18 mouse cellular contexts compared by ENCODE assay signal in the genomic region with DNA sequence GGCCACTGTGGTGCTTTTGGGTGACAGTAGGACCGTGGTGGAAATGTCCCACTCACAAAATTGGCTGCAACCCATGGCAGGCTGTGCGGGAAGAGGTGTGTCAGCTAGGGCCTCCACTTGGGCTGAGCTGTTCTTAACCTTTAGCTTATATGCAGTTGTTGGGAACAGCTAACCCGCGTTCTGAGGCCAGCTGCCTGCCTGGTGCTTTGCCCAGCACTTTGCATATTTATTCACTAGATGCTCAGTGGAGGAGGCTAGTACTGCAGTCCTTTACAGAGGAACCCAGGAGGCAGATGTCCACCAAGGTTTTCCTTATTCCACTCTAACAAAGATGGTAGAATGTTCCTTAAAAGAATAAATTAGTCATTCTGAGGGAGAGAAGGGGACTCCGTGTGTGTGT.
DNase-seq lines count a peak whose midpoint lies in the region; ATAC-seq and TF ChIP-seq lines count a peak whose summit lies in the region.
"Had no signal": no experiment of that assay in that cellular context is flagged by ENCODE, and none has a peak within 500 bp of the region (broad histone marks: within the 10 kb centered on the region; RNA-seq: fewer than 3 reads in every experiment).

No protein-coding gene starts in this region.

- peak; percentile 58; the same call in 1 of the 2 replicates for ATAC-seq in hindbrain, postnatal 0 days
- no peak for ATAC-seq in hindbrain, embryonic 13.5 days (ENCODE audit: low FRiP score)
- ATAC-seq in midbrain, postnatal 0 days (ENCODE audit: low FRiP score) = no peak
- ATAC-seq: intestine, embryonic 16.5 days had no signal

- peak; percentile 22 for TF ChIP-seq CTCF in hindbrain, postnatal 0 days (IDR thresholded peaks at IDR 0.05; ENCODE audit: low read depth)
- TF ChIP-seq CTCF in brain, embryonic 14.5 days (IDR thresholded peaks at IDR 0.05; ENCODE audit: borderline replicate concordance, extremely low read depth, insufficient read depth, insufficient read length) = 0 out of 2 replicates have a peak, but pooled peaks have one; percentile 10
- peak; percentile 16; the same call in 1 of the 2 replicates for TF ChIP-seq CTCF in midbrain, postnatal 0 days (IDR thresholded peaks at IDR 0.05)

- no peak overlapping the region for H3K4me2 ChIP-seq in hindbrain, postnatal 0 days (ENCODE audit: low read depth, low read length)
- H3K4me2 ChIP-seq in hindbrain, embryonic 13.5 days = no peak overlapping the region
- no peak overlapping the region for H3K4me2 ChIP-seq in midbrain, postnatal 0 days (ENCODE audit: low read depth, low read length, poor library complexity, severe bottlenecking)
- H3K4me2 ChIP-seq: embryonic facial prominence, embryonic 12.5 days; heart, embryonic 12.5 days; lung, embryonic 15.5 days had no signal

- no peaks in the 10 kb centered on the region for H3K9me3 ChIP-seq in hindbrain, postnatal 0 days (ENCODE audit: low read length)
- H3K9me3 ChIP-seq in hindbrain, embryonic 13.5 days = no peaks in the 10 kb centered on the region
- H3K9me3 ChIP-seq in midbrain, postnatal 0 days (ENCODE audit: low read length) = no peaks in the 10 kb centered on the region
- H3K9me3 ChIP-seq: embryonic facial prominence, embryonic 12.5 days; heart, embryonic 12.5 days; lung, embryonic 15.5 days had no signal

- H3K27me3 ChIP-seq in hindbrain, postnatal 0 days (ENCODE audit: insufficient read depth, low read length) = no peaks in the 10 kb centered on the region
- no peaks in the 10 kb centered on the region for H3K27me3 ChIP-seq in hindbrain, embryonic 13.5 days
- H3K27me3 ChIP-seq in midbrain, postnatal 0 days (ENCODE audit: insufficient read depth, low read length) = no peaks in the 10 kb centered on the region
- H3K27me3 ChIP-seq: CH12.LX; embryonic facial prominence, embryonic 12.5 days; heart, embryonic 12.5 days; lung, embryonic 15.5 days had no signal

- H3K4me1 ChIP-seq in hindbrain, postnatal 0 days (ENCODE audit: insufficient read depth, low read length) = no peaks in the 10 kb centered on the region
- H3K4me1 ChIP-seq in hindbrain, embryonic 13.5 days (replicated peaks) = no peaks in the 10 kb centered on the region
- H3K4me1 ChIP-seq in midbrain, postnatal 0 days (ENCODE audit: insufficient read depth, low read length) = no peaks in the 10 kb centered on the region
- H3K4me1 ChIP-seq: heart, embryonic 12.5 days had no signal

- H3K36me3 ChIP-seq in hindbrain, postnatal 0 days (ENCODE audit: insufficient read depth, low read length) = no peaks in the 10 kb centered on the region
- no peaks in the 10 kb centered on the region for H3K36me3 ChIP-seq in hindbrain, embryonic 13.5 days
- H3K36me3 ChIP-seq in midbrain, postnatal 0 days (ENCODE audit: insufficient read depth, low read length) = no peaks in the 10 kb centered on the region
- H3K36me3 ChIP-seq: embryonic facial prominence, embryonic 12.5 days; heart, embryonic 12.5 days; lung, embryonic 15.5 days had no signal

- WGBS in hindbrain, postnatal 0 days = 55% methylated on average over 5 of the region's 5 CpGs
- WGBS in hindbrain, embryonic 13.5 days = 65% methylated on average over 5 of the region's 5 CpGs
- 72% methylated on average over 5 of the region's 5 CpGs for WGBS in midbrain, postnatal 0 days

- DNase-seq in hindbrain, postnatal 0 days (ENCODE audit: low spot score) = peak; percentile 44
- DNase-seq in right cerebral cortex, postnatal 10 days (ENCODE audit: low spot score in 2 of 2) = peak; percentile 41 to 43
- DNase-seq in right cerebral cortex, postnatal 36 days (ENCODE audit: low spot score in 2 of 2) = no peak
- DNase-seq in brain, embryonic 14.5 days (ENCODE audit: low read depth) = peak; percentile 58
- DNase-seq in midbrain, postnatal 0 days (ENCODE audit: low spot score) = peak; percentile 7
- no peak for DNase-seq in kidney, postnatal 14 days
- DNase-seq in adrenal gland, adult 18-20 months (ENCODE audit: low spot score in 2 of 2) = no peak
- DNase-seq: adrenal gland, adult 2 months; cerebellum, adult 9-11 months; gastrocnemius, postnatal 36 days; heart, postnatal 4 days; kidney, postnatal 36 days had no signal

- H3K9ac ChIP-seq in hindbrain, postnatal 0 days (replicated peaks; ENCODE audit: low read length) = no peak overlapping the region
- H3K9ac ChIP-seq in hindbrain, embryonic 13.5 days = no peak overlapping the region
- no peak overlapping the region for H3K9ac ChIP-seq in midbrain, postnatal 0 days (replicated peaks; ENCODE audit: low read length, poor library complexity, severe bottlenecking)
- H3K9ac ChIP-seq: embryonic facial prominence, embryonic 12.5 days; heart, embryonic 12.5 days; lung, embryonic 15.5 days had no signal

- H3K4me3 ChIP-seq in hindbrain, postnatal 0 days (ENCODE audit: low read length) = no peak overlapping the region
- no peak overlapping the region for H3K4me3 ChIP-seq in hindbrain, embryonic 13.5 days
- no peak overlapping the region for H3K4me3 ChIP-seq in midbrain, postnatal 0 days (ENCODE audit: low read depth, low read length)
- H3K4me3 ChIP-seq: embryonic facial prominence, embryonic 12.5 days; heart, embryonic 12.5 days; lung, embryonic 15.5 days had no signal

- no peak overlapping the region for H3K27ac ChIP-seq in hindbrain, postnatal 0 days
- H3K27ac ChIP-seq in hindbrain, embryonic 13.5 days = no peak overlapping the region
- no peak overlapping the region for H3K27ac ChIP-seq in midbrain, postnatal 0 days (ENCODE audit: low read depth, low read length)
- H3K27ac ChIP-seq: embryonic facial prominence, embryonic 12.5 days; lung, embryonic 15.5 days had no signal

- TF ChIP-seq POLR2A in brain, embryonic 14.5 days (IDR thresholded peaks at IDR 0.05; ENCODE audit: borderline replicate concordance, extremely low read depth, insufficient read depth, insufficient read length, poor library complexity, severe bottlenecking) = no peak

Comparison
In these comparisons a context has a peak if more than half of its experiments do, and no peak if none do; other contexts are left out.
1. DNase-seq: peak in hindbrain, postnatal 0 days (single experiment), right cerebral cortex, postnatal 10 days (2 of 2), brain, embryonic 14.5 days (single experiment) and midbrain, postnatal 0 days (single experiment); none in right cerebral cortex, postnatal 36 days (0 of 2), kidney, postnatal 14 days (single experiment) and adrenal gland, adult 18-20 months (0 of 2).
2. Peak in every context shown above with its lines, with median percentiles within 50 percentile points of each other: CTCF ChIP-seq.